Mouse (Mus musculus) NIH3T3 (cell line): ENCODE data around the gene Klrb1f.
"Not testable (repeated sequence)": the region's sequence is repeated elsewhere in the genome, so short reads cannot be mapped to it uniquely, and the experiment has no call there.

ENCODE experiments used
- DNase-seq: peaks from one replicate; pipeline ENCODE4 v3.0.0-alpha.2; 2012; ENCODE audit warnings: low read depth

Klrb1f gene

GRCm38 (mm10) chr6:129045601-129046000 is at the start of gene Klrb1f:
Klrb1f (plus strand) TSS chr6:129045901.
- no peak for DNase-seq

GRCm38 (mm10) chr6:128996054-128996767 is 49.5 kb upstream of the Klrb1f start:
- no peak for DNase-seq

- no peak for DNase-seq
Measured at GRCm38 (mm10) chr6:128996768-128997442, 48.8 kb upstream of the Klrb1f start.

- no peak for DNase-seq
Measured at GRCm38 (mm10) chr6:129001392-129001791, 44.3 kb upstream of the Klrb1f start.

GRCm38 (mm10) chr6:129008552-129008951 is 37.1 kb upstream of the Klrb1f start:
- DNase-seq, result no peak

- DNase-seq, result not testable (repeated sequence)
Measured at GRCm38 (mm10) chr6:129009846-129010504, 35.7 kb upstream of the Klrb1f start.

- no peak for DNase-seq
Measured at GRCm38 (mm10) chr6:129010505-129010873, 35.2 kb upstream of the Klrb1f start.

GRCm38 (mm10) chr6:129012012-129012411 is 33.7 kb upstream of the Klrb1f start:
- DNase-seq, result not testable (repeated sequence)

GRCm38 (mm10) chr6:129012966-129013365 is 32.7 kb upstream of the Klrb1f start:
- DNase-seq, result no peak

- DNase-seq, result no peak
Measured at GRCm38 (mm10) chr6:129013762-129014276, 31.9 kb upstream of the Klrb1f start.

GRCm38 (mm10) chr6:129014399-129014798 is 31.3 kb upstream of the Klrb1f start:
- no peak for DNase-seq

- no peak for DNase-seq
Measured at GRCm38 (mm10) chr6:129027451-129028248, 18.1 kb upstream of the Klrb1f start.

GRCm38 (mm10) chr6:129030175-129030824 is 15.4 kb upstream of the Klrb1f start:
- no peak for DNase-seq

GRCm38 (mm10) chr6:129030964-129031363 is 14.7 kb upstream of the Klrb1f start:
- DNase-seq, result no peak

- DNase-seq, result peak; percentile 50
Measured at GRCm38 (mm10) chr6:129033397-129033796, 12.3 kb upstream of the Klrb1f start.

GRCm38 (mm10) chr6:129035017-129035416 is 10.7 kb upstream of the Klrb1f start:
- no peak for DNase-seq

GRCm38 (mm10) chr6:129036326-129036725 is 9.4 kb upstream of the Klrb1f start:
- DNase-seq, result no peak

GRCm38 (mm10) chr6:129036890-129037463 is 8.7 kb upstream of the Klrb1f start:
- DNase-seq, result no peak

- DNase-seq, result no peak
Measured at GRCm38 (mm10) chr6:129041470-129041869, 4.2 kb upstream of the Klrb1f start.

- no peak for DNase-seq
Measured at GRCm38 (mm10) chr6:129042470-129042869, 3.2 kb upstream of the Klrb1f start.

GRCm38 (mm10) chr6:129048381-129048780 is 2.7 kb downstream of the Klrb1f start:
- DNase-seq, result no peak
